In genomic region chr12:108855081-108855480, GRCm38 (mm10) we compare ENCODE assay signal across 12 mouse cellular contexts. TPM values are rescaled to one million over a fixed set of nuclear protein-coding genes. Genes with fewer than 3 reads are reported as not detected.
"Had no signal": no experiment of that assay in that cellular context is flagged by ENCODE, and none has a peak within 500 bp of the region (broad histone marks: within the 10 kb centered on the region; RNA-seq: fewer than 3 reads in every experiment).

No protein-coding gene starts in this region.

- H3K4me2 ChIP-seq: hindbrain, embryonic 13.5 days; limb, embryonic 15.5 days; lung, embryonic 15.5 days; midbrain, embryonic 12.5 days had no signal

- H3K9ac ChIP-seq: hindbrain, embryonic 13.5 days; limb, embryonic 15.5 days; lung, embryonic 15.5 days; midbrain, embryonic 12.5 days had no signal

- H3K4me1 ChIP-seq: limb, embryonic 15.5 days had no signal

- DNase-seq: kidney, postnatal 14 days; lung, postnatal 14 days; right cerebral cortex, postnatal 4 days; spleen, adult 18-20 months; thymus, postnatal 14 days had no signal

- H3K27me3 ChIP-seq: hindbrain, embryonic 13.5 days; limb, embryonic 15.5 days; lung, embryonic 15.5 days; midbrain, embryonic 12.5 days had no signal

- H3K4me3 ChIP-seq: hindbrain, embryonic 13.5 days; left cerebral cortex, adult 2 months; limb, embryonic 15.5 days; lung, embryonic 15.5 days; midbrain, embryonic 12.5 days had no signal

- H3K27ac ChIP-seq: hindbrain, embryonic 13.5 days; hindbrain, postnatal 0 days; left cerebral cortex, adult 2 months; limb, embryonic 15.5 days; lung, embryonic 15.5 days; midbrain, embryonic 12.5 days had no signal

- H3K9me3 ChIP-seq: hindbrain, embryonic 13.5 days; limb, embryonic 15.5 days; lung, embryonic 15.5 days; midbrain, embryonic 12.5 days had no signal

- ATAC-seq: hindbrain, postnatal 0 days had no signal

RNA-seq across cellular contexts. Expression of gene Slc25a29, which starts 19.4 kb away (rescaled TPM):
- total RNA-seq: megakaryocyte-erythroid progenitor cell, adult 5-6 weeks had no signal
